Mouse (Mus musculus) gastrocnemius, postnatal 36 days (tissue): ENCODE measurements around the gene Gpr155. TPM values are rescaled to one million over a fixed set of nuclear protein-coding genes. Genes with fewer than 3 reads are reported as not detected.
A peak's percentile ranks its signal among the peaks of the same experiment; 100 is the strongest.

Experiments used
- DNase-seq, 2 experiments: peaks; one replicate each; pipeline ENCODE4 v3.0.0; 2022
- intact Hi-C: fragments of 180-260 bp; cut with DNase I; formaldehyde crosslinking; loops from one replicate; pipeline ENCODE4 v1.15.1; 2025
- long read RNA-seq, 2 experiments: library from polyadenylated mRNA; stranded (forward); transcript quantifications; one replicate each; pipeline ENCODE4 v2.0.0; 2021
- total RNA-seq, 2 experiments: library from RNA; stranded (reverse); gene quantifications; 2 replicates each; pipeline ENCODE4 v1.2.3; 2021

Gpr155 gene
- 10 to 100 TPM; 11.7 to 13.7 TPM for total RNA-seq
- long read RNA-seq, experiment 1, full-length matches to known transcripts = 1 of 24 reads
- long read RNA-seq, experiment 1, partial matches to known transcripts = 0 of 24 reads
- long read RNA-seq, experiment 1, other reads (novel, unspliced or antisense) = 23 of 24 reads
- long read RNA-seq, experiment 2, partial matches to known transcripts = 0 of 25 reads
- long read RNA-seq, experiment 2, other reads (novel, unspliced or antisense) = 25 of 25 reads

DNA sequence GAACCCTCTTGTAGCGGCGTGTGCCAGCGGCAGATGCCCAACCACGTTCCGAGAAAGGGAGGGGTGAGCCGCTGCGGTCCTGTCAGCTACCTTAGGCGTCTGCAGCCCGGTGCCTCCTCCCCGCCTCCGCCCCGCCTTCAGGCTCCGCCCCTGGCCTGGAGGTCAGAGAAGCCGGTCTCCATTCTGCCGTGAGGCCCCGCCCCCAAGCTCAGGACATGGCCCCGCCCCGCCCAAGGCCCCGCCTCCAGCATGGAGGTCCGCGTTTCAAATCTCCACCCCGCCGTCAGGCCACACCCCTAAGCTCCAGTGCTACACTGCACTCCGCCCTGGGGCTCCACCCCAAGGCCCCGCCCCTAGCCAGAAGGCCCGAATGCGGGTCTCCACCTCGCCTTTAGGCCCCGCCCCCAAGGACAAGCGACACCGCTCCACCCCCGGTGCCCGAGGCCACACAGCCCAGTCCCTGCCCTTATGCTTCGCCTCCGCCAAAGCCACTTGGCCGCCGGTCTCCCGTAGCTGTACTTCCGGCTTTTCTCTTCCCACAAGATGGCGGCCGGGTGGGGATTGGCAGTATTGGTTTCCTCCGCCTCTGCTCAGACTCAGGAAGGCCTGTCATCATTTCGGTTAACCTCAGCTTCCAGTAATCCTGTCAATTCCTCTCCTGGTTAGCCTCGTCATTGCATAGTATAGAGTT, at the start of gene Gpr155:
Gpr155 (minus strand) TSS at position 217 of the 691 bp plus-strand sequence.
- DNase-seq = peak; percentile 99 to 100
- intact Hi-C loops = no loop called here

DNA sequence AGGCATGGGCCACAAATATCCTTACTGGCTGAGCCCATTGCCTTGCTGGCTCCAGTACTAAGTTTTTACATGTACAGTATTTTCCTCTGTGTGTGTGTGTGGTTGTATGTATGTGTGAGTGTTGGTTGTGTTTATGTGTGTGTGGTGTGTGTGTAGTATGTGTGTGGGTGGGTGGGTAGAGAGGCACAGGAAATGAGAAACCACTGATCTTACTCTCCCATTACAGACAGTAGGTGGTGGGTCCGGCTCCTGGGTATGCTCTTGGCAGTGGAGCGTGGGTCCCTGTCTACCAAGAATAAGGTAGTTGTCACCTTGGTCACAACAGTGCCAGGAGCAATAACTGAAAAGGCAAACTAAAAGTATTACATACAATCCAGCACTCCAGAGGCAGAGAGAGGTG, 49.5 kb upstream of the Gpr155 start:
- no peak for DNase-seq
- intact Hi-C loops = no loop called here

DNA sequence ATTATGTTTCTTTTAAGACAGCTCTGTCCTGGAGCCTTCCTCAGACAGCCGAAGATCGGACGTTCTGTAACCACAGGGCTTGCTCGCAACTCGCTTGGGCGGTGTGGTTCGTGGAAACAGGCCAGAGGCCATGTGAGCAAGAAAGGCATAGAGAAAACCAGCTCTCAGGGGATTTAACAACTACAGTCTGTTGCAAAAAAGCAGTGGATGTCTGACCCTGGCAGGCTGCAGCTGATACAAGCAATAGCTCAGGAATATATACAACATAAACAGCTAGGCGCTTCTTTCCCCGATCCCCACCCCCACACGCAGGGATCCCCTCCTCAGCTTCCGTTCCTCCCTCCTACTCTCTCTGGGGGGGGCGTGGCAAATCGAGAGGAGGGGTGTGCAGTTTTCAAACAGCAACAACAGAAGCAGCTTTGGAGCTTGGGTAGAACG, 45.6 kb upstream of the Gpr155 start:
- peak in 1 of 2 experiments; percentile 34 for DNase-seq
- intact Hi-C loops = no loop called here

DNA sequence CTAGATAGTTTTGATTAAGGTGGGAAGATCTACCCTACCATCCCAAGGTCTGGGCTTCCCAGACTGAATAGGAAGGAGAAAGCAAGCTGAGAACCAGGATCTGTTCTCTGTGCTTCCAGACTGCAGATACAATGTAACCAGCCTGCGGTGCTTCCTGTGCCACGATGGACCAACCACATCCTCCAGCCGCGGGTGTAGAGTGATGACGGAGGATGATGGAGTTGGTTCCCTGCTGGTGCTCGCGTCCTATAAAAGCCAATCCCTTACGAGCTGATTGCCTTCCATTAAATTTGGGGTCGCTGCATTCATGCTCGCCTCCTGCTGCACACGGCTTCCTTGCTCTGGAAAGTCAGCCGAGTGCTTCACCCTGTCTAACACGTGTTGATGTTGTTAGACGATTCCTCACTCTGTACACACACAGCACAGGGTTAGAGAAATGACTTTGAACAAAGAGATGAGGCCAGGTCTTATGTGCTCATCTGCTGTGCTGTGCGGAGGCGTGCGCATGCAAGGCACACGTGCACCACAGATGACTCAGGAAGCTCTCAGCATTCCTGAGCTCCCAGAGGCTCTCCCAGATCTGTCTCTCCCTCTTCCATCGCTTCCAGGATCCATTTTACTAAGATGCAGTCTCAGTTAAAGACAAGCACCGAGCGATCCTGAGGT, 42.6 kb upstream of the Gpr155 start:
- intact Hi-C loops = no loop called here
- peak; percentile 31 to 44 for DNase-seq

DNA sequence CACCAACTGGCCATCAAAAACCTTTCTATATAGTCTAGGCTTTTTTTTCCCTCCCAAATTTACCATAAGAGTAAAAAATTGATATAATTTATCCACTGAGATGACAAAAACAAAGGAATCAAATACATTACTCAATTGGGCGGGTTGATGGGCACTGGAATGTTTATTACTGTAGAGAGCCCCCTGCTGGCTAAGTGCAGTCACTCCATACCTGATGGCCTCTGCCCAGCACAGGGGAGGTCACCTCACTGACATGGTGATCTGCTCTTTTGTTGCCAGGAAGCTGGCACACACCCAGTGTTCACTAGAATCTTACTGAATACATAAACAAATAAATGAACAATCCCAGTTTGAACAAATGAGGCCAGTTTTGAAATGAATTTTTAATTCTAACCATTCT, 40.9 kb upstream of the Gpr155 start:
- intact Hi-C loops = no loop called here
- no peak for DNase-seq

DNA sequence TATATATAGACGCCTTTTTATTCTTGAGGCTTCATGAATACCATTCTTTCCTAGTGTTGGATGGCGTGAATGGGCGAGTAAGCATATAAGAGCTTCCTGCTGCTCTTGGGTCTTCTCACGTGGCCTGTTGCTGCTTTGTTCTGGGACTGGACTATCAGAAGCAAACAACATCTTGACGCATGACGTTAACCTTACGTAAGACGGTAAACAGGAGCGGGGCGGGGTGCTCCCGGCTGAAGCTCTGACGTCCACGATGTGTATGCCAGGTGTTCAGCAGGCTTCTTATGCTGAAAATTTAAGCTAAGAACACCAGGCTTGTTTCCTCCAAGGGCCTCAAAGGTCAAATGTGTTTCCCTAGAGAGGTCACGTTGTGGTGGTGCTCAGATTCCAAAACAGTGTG, 39.5 kb upstream of the Gpr155 start:
- DNase-seq = no peak
- intact Hi-C loops = no loop called here

DNA sequence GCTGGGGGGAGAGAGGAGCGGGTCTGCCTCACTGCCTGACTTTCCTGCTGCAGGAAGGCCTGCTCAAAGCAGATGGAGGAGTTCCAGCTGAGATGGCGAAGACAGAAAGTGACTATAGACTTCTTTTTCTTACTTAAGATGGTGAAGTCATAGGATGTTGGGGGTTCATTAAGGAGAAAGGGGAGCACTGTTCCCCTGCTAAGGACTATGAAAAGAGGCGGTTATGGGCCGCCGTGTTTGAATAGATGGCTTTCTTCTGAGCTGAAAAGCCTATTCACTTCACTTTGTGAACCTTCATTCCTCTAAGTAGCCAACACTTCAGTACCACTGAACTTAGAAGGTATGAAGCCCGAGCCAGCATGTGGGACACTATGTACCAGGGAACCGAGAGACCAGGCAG, 33.4 kb upstream of the Gpr155 start:
- intact Hi-C loops = loop anchor here (10.0 kb wide), 1 partner anchor 255 kb away; no protein-coding TSS in a partner anchor
- no peak for DNase-seq

DNA sequence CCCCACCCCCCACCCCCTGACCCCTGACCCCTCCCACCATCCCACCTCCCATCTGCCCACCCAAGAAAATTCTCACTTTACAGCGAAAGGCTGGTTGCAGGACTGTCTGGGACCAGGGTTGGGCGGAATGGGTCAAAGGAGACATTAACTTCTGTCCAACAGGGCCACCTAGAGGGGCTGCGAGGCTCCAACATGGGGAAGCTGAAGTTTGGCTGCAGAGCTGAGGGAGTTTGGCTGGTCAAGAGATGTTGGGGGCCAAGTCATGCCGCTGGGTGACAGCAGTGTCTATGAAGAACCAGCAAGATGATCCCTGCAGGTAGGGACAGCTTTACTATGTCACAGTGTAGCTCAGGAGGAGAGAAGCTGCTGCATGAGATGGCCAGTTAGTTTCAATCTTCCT, 32.9 kb upstream of the Gpr155 start:
- peak in 1 of 2 experiments; percentile 26 for DNase-seq
- intact Hi-C loops = loop anchor here (10.0 kb wide), 1 partner anchor 254 kb away; no protein-coding TSS in a partner anchor

DNA sequence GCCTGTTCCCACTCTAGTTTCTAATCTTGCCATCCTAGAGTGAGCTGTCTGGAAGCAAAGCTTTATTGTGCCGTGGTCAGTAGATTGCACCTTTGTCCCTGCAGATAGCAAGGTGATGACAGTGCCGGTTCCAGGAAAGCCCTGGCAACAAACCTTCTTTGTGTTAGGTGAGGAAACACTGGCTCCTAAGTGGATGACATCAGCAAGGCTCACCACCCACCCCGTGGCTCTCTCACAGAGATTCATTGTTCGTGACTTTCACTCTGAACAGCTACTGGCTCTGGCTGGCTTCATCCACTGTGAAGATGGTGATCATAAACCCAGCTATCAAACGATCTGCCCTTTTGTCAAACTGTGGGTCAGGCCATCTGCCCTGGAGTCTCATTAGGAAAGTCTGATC, 29.5 kb upstream of the Gpr155 start:
- no peak for DNase-seq
- intact Hi-C loops = loop anchor here (10.0 kb wide), 1 partner anchor 251 kb away; no protein-coding TSS in a partner anchor

DNA sequence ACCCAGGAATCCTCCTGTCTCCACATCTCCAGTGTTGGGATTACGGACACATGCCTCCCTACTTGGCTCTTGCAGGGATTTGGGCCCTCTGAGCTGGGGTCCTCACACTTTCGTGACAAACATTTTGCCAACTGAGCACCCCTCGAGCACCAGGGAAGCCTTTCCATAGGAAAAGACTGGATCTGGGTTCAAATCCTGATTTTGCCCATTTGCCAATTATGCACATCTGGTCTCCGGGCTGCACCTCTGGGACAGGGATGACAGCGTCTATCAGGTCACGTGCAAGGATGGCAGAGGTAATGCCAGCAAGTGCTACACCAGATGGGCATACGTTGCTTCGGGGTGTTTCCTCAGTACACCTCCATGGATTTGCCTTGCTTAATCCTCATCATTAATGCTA, 23.7 kb upstream of the Gpr155 start:
- intact Hi-C loops = loop anchor here (10.0 kb wide), 1 partner anchor 245 kb away; no protein-coding TSS in a partner anchor
- no peak for DNase-seq

DNA sequence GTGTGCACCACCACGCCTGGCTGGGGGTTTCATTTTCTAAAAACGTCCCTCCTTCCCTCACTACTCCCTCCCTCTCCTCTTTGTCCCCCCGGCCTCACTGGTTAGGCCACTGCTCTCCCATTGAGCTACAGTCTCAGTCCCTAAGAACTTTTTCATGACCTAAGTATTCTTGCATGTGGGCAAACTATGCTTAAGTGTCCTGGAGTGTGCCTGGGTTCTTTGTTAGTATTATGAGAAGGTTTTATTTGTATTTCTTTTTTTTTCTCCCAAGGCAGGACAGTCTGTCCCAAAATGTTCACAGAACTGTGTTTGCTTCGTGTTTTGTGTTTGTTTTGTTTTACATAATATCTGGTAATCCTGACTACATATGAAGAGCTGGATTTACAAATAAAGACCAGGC, 21.3 kb upstream of the Gpr155 start:
- DNase-seq = no peak
- intact Hi-C loops = no loop called here

DNA sequence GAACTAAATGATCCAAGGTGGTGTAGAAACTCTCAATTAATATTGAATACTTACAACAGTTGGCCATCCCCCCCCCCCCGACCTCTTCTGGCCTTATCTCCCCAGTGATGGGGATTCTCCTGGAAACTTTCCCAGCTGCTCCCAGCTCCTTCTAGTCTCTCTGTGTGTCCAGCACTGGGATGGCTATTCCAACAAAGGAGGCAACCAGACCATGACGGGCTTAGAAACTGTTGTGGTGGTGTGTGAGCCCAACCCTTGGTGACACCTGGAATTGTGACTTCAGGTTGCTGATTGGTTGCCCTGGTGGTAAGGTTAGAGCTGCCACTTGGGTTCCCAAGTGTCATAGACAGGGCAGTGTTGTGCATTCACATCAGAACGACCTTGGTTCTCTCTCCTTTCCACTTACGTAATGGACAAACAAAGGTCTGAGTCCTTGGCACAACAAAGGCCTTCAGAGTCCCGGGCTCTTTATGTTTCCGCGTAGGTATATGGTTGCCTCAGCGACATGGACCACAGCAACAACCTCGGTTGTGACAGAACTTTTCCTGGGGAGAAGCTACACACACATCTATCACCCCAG, 20.1 kb upstream of the Gpr155 start:
- intact Hi-C loops = no loop called here
- no peak for DNase-seq

DNA sequence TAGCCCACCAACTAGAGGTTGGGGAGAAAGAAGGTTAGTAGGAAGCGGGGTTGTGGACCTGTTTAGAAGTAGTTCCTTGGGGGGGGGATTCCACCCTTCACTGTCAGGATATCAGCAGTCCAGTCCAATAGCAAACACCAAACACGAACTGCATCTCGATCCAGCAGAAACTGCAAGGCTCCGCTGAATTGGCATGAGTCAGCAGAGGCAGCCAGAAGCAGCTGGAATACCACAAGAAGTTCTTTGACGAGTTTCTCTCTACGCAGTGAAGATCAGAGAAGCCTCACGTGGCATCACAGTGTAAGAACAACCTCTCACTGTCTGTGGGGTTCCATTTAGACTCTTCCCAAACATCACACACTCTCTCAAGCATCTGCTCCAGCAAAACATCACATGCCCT, 18.6 kb upstream of the Gpr155 start:
- no peak for DNase-seq
- intact Hi-C loops = no loop called here

DNA sequence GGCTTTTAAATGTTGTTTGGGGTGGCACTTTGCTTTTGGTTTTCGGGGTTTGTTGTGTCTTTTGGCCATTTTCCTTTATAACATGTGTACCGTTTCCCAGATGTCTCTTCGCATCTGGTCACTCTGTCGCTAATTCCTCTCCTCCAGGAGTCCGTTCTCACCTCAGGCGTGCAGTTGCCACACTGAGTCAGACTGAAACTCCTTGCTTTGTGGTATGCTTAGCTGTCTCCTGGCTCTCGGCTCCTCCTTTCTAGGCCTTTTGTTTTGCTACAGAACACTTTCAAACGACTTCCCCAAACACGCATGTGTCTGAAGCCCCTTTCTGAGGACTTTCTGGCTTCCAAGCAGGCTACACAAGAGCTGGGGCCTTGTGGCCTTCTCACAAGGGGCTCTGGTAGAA, 18.1 kb upstream of the Gpr155 start:
- DNase-seq = no peak
- intact Hi-C loops = no loop called here

DNA sequence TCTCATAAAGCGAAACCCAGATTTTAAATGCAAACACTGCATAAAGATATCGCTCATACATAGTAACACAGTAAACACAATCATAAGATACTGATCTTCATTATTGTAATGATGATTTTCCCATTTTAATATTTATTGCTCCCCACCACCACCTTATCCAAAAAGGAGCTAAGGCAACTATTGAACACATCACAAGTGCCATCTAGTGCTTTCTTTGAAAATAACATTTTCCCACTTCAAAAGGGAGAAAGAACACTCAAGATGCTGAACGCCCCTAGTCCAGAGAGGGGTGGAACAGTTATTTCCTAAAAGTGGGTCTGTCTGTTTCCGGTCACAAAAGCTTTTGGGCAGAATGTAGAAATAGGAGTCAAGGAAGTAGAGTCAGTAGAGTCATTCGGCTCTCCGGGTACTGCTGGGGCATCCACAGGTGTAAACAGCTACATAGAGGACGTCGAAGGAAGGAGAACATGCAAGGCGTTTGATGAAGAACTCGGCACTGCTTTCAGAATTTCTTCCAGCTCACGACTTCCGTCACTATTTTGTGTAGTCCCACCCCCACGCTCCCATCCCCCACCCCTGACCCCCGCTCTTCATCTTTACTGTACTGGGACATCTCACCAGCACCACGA, 17.1 kb upstream of the Gpr155 start:
- intact Hi-C loops = no loop called here
- no peak for DNase-seq

DNA sequence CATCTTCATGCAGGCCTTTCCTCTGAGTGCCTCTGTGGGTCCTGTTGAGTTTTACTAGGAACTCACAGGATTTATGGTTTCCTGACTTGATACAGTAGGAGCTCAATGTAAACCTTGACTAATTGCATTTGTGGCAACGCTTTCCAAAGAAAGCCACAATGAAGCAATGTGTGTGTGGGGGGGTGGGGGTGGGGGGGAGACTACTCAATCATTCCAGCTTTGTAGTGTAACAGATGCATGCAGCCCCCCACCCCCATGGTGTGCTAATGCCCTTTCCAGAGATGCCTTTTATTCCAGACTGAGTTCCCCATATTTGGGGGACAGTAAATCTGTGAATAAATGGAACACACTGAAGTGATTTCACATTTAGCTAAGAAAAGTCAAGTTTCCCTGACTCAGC, 15.3 kb upstream of the Gpr155 start:
- no peak for DNase-seq
- intact Hi-C loops = no loop called here

DNA sequence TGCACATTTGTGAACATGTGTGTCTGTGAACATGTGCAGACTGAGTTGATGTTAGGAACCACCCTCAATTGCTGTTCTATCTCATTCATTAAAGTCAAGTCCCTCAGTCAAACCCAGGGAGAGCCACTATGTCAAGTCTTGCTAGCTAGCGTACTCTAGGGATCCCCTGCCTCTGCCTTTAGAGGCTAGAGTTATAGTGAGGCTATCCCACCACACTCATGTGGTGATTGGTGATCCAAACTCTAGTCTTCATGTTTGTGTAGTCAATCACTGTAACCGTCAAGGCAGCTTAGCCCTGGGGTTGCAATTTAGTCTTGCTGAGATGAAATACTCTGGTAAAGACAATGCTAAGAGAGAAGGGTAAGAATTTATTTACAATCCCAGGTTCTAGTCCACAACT, 11.1 kb upstream of the Gpr155 start:
- DNase-seq = no peak
- intact Hi-C loops = no loop called here

DNA sequence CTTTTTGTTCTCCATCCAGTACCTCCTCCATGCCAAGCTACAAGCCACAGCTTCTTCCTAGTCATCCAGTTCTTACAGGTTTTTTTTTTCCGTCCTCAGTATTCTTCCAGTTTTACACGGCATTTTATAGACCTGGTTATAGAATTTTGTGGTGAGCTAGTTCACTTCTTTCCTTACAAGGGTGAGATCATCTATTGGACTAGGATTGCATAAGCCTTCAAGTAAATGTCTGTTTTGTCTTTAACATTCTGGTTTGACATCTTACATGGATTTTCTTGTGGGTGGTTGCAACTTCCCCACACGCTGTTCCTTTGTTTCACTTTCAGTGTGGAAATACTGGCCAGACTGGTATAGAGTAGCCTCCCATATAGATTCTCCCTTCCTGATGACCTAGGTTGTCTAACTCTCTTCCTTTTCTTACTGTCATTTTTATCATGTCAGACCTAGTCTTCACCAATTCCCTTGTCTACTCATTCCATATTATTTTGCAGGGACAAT, 10.5 kb upstream of the Gpr155 start:
- intact Hi-C loops = no loop called here
- no peak for DNase-seq

DNA sequence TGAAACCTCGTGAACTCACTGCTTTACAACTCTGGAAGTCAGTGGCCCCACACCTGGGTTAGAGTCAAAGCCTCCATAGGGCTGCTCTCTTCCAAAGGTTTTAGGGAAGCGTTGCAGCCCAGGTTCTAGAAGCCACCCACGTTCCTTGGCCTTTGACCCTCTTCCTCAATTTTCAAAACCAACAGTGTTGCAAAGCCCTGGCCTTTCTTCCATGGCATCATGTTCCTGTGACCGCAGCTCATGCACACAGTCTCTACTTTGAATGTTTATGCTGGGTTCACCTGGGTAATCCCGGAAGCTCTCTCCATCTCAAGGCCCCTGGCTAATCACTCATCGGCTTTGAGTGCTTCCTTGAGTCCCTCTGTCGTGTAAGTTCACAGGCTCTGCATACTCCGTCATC, 9.1 kb upstream of the Gpr155 start:
- no peak for DNase-seq
- intact Hi-C loops = no loop called here

DNA sequence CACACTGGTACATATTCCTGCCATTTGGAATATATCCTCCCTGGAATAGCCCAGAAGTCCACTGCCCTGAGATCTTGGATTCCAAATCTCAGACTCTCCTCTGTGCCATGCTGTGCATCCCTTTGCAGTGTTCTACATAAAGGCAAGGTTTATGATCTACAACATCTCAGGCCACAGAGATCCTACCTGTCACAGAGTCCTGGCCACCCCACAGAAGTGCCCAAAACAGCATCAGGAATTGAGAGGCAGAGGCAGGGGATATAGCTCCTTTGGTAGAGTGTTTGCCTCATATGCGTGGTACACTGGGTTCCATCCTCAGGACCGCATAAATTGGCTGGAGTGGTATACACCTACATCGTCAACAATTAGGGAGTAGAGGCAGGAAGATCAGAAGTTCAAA, 8.1 kb upstream of the Gpr155 start:
- intact Hi-C loops = no loop called here
- DNase-seq = no peak

DNA sequence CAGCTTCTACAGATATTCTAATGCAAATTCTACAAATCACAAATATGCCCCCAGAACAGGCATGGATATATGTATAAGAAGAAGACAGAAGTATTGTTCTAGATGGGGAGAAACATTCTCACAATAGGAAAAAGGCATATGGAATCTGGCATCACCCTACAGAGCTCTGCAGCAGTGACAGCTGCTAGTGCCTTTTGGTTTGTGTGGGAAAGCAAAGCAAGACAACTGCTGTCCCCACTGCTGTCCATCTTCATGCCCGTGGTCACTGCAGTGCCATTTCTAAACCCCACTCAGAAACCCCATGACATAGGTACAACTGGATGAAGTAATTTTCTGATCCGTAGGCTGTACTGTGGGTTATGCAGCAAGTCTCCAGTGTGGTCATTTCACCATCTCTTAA, 6.4 kb upstream of the Gpr155 start:
- DNase-seq = no peak
- intact Hi-C loops = no loop called here
